Mouse (Mus musculus) ES-E14 (cell line): ENCODE data around the gene Dnal1.

Experiments
- CHD2 ChIP-seq: IDR thresholded peaks from 2 replicates; pipeline ENCODE4 v1.6.1; 2014; ENCODE audit warnings: mild to moderate bottlenecking, low read depth, low read length, inconsistent platforms
- MAFK ChIP-seq: IDR thresholded peaks from 2 replicates; pipeline ENCODE4 v1.6.1; 2014; ENCODE audit warnings: mild to moderate bottlenecking, low read depth, low read length, inconsistent platforms; ENCODE audit not compliant: insufficient read depth
- ZC3H11A ChIP-seq: IDR thresholded peaks from 2 replicates; pipeline ENCODE4 v1.6.1; 2012; ENCODE audit warnings: low read depth, mild to moderate bottlenecking, inconsistent platforms, low read length, borderline replicate concordance

DNA sequence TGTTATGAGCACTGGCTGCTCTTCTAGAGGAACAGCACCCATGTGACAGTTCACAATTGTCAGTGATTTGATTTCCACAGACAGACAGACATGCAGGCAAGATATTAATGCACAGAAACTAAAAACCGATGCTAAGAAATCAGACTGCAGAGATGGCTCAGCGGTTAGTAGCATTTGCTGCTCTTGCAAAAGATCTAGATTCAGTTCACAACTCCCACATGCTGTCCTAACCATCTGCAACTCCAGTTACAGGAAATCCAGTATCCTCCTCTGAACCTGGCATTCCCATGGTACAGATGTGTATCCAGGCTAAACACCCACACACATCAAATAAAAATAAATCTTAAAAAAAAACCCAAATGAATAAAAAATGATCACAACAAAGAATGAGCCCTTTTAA lies 42.5 kb upstream of the Dnal1 start:
- TF ChIP-seq CHD2, result no peak
- TF ChIP-seq MAFK, result no peak
- no peak for TF ChIP-seq ZC3H11A
